Mouse (Mus musculus): Measurements from ENCODE around the gene Dglucy. TPM values are rescaled to one million over a fixed set of nuclear protein-coding genes. Genes with fewer than 3 reads are reported as not detected.

The Dglucy gene
- total RNA-seq, 1 experiment from 2014 or later: 22.4 TPM

- ATAC-seq (replicated peaks; ENCODE audit: insufficient number of reproducible peaks, low FRiP score, low TSS enrichment, poor library complexity, severe bottlenecking): no peak
Measured at GRCm38 (mm10) chr12:100831629-100832325, 52.9 kb downstream of the Dglucy start.

GRCm38 (mm10) chr12:100837208-100837607, 58.4 kb downstream of the Dglucy start:
- ATAC-seq (replicated peaks; ENCODE audit: insufficient number of reproducible peaks, low FRiP score, low TSS enrichment, poor library complexity, severe bottlenecking): peak; percentile 82

GRCm38 (mm10) chr12:100839079-100839600, 60.3 kb downstream of the Dglucy start:
- ATAC-seq (replicated peaks; ENCODE audit: insufficient number of reproducible peaks, low FRiP score, low TSS enrichment, poor library complexity, severe bottlenecking): peak; percentile 80

GRCm38 (mm10) chr12:100839926-100840325, 61.1 kb downstream of the Dglucy start:
- no peak for ATAC-seq (replicated peaks; ENCODE audit: insufficient number of reproducible peaks, low FRiP score, low TSS enrichment, poor library complexity, severe bottlenecking)

GRCm38 (mm10) chr12:100841211-100841792, 62.4 kb downstream of the Dglucy start:
- peak; percentile 32; the same call in 1 of the 2 replicates for ATAC-seq (replicated peaks; ENCODE audit: insufficient number of reproducible peaks, low FRiP score, low TSS enrichment, poor library complexity, severe bottlenecking)

GRCm38 (mm10) chr12:100843171-100843570, 64.3 kb downstream of the Dglucy start:
- ATAC-seq (replicated peaks; ENCODE audit: insufficient number of reproducible peaks, low FRiP score, low TSS enrichment, poor library complexity, severe bottlenecking): no peak

- ATAC-seq (replicated peaks; ENCODE audit: insufficient number of reproducible peaks, low FRiP score, low TSS enrichment, poor library complexity, severe bottlenecking): no peak
Measured at GRCm38 (mm10) chr12:100844546-100844945, 65.7 kb downstream of the Dglucy start.

- no peak for ATAC-seq (replicated peaks; ENCODE audit: insufficient number of reproducible peaks, low FRiP score, low TSS enrichment, poor library complexity, severe bottlenecking)
Measured at GRCm38 (mm10) chr12:100845829-100846228, 67.0 kb downstream of the Dglucy start.

GRCm38 (mm10) chr12:100846566-100846965, 67.7 kb downstream of the Dglucy start:
- ATAC-seq (replicated peaks; ENCODE audit: insufficient number of reproducible peaks, low FRiP score, low TSS enrichment, poor library complexity, severe bottlenecking): no peak

- ATAC-seq (replicated peaks; ENCODE audit: insufficient number of reproducible peaks, low FRiP score, low TSS enrichment, poor library complexity, severe bottlenecking): no peak
Measured at GRCm38 (mm10) chr12:100847437-100848080, 68.7 kb downstream of the Dglucy start.

- peak; percentile 77 for ATAC-seq (replicated peaks; ENCODE audit: insufficient number of reproducible peaks, low FRiP score, low TSS enrichment, poor library complexity, severe bottlenecking)
Measured at GRCm38 (mm10) chr12:100849421-100850138, 70.7 kb downstream of the Dglucy start.

- ATAC-seq (replicated peaks; ENCODE audit: insufficient number of reproducible peaks, low FRiP score, low TSS enrichment, poor library complexity, severe bottlenecking): no peak
Measured at GRCm38 (mm10) chr12:100852370-100852769, 73.5 kb downstream of the Dglucy start.

GRCm38 (mm10) chr12:100856337-100856736, 77.5 kb downstream of the Dglucy start:
- no peak for ATAC-seq (replicated peaks; ENCODE audit: insufficient number of reproducible peaks, low FRiP score, low TSS enrichment, poor library complexity, severe bottlenecking)

- ATAC-seq (replicated peaks; ENCODE audit: insufficient number of reproducible peaks, low FRiP score, low TSS enrichment, poor library complexity, severe bottlenecking): no peak
Measured at GRCm38 (mm10) chr12:100857791-100858190, 78.9 kb downstream of the Dglucy start.

- ATAC-seq (replicated peaks; ENCODE audit: insufficient number of reproducible peaks, low FRiP score, low TSS enrichment, poor library complexity, severe bottlenecking): no peak
Measured at GRCm38 (mm10) chr12:100862272-100862671, 83.4 kb downstream of the Dglucy start.

GRCm38 (mm10) chr12:100862856-100863446, 84.1 kb downstream of the Dglucy start:
- ATAC-seq (replicated peaks; ENCODE audit: insufficient number of reproducible peaks, low FRiP score, low TSS enrichment, poor library complexity, severe bottlenecking): no peak

- ATAC-seq (replicated peaks; ENCODE audit: insufficient number of reproducible peaks, low FRiP score, low TSS enrichment, poor library complexity, severe bottlenecking): no peak
Measured at GRCm38 (mm10) chr12:100865072-100865471, 86.2 kb downstream of the Dglucy start.

- ATAC-seq (replicated peaks; ENCODE audit: insufficient number of reproducible peaks, low FRiP score, low TSS enrichment, poor library complexity, severe bottlenecking): no peak
Measured at GRCm38 (mm10) chr12:100865509-100866078, 86.7 kb downstream of the Dglucy start.
